Mouse (Mus musculus): ENCODE results near the gene Nup133. TPM values are rescaled to one million over a fixed set of nuclear protein-coding genes. Genes with fewer than 3 reads are reported as not detected.

The Nup133 gene
- polyA plus RNA-seq, 1 experiment from 2014 or later = 44.7 TPM

GRCm38 (mm10) chr8:123880271-123880670 is 68.8 kb downstream of the Nup133 start:
- no peak overlapping the region for H3K4me3 ChIP-seq
- H3K4me1 ChIP-seq (replicated peaks) = peaks cover 25% of the 10 kb centered on the region
- H3K27me3 ChIP-seq (ENCODE audit: insufficient read depth, poor library complexity, severe bottlenecking) = peaks cover 20% of the 10 kb centered on the region
- no peaks in the 10 kb centered on the region for H3K36me3 ChIP-seq
- H3K27ac ChIP-seq = no peak overlapping the region
- DNase-seq (ENCODE audit: low spot score) = no peak
- no peaks in the 10 kb centered on the region for H3K9me3 ChIP-seq
- 76% methylated on average over 10 of the region's 10 CpGs for WGBS

GRCm38 (mm10) chr8:123877865-123878264 is 71.2 kb downstream of the Nup133 start:
- Histone ChIP-seq H3K4me3 (no peak overlapping the region), H3K27ac (no peak overlapping the region), H3K27me3 (ENCODE audit: insufficient read depth, poor library complexity, severe bottlenecking) (peaks cover 4% of the 10 kb centered on the region; the same call in 1 of the 2 replicates), H3K9me3 (no peaks in the 10 kb centered on the region), H3K36me3 (no peaks in the 10 kb centered on the region), H3K4me1 (replicated peaks) (peaks cover 11% of the 10 kb centered on the region; the same call in 1 of the 2 replicates)
- no peak for DNase-seq (ENCODE audit: low spot score)
- 80% methylated on average over 2 of the region's 2 CpGs for WGBS

GRCm38 (mm10) chr8:123874324-123874723 is 74.7 kb downstream of the Nup133 start:
- no peak for DNase-seq (ENCODE audit: low spot score)
- H3K4me3 ChIP-seq = no peak overlapping the region
- no peak overlapping the region for H3K27ac ChIP-seq
- H3K9me3 ChIP-seq = no peaks in the 10 kb centered on the region
- H3K36me3 ChIP-seq = no peaks in the 10 kb centered on the region
- peaks cover 4% of the 10 kb centered on the region; the same call in 1 of the 2 replicates for H3K27me3 ChIP-seq (ENCODE audit: insufficient read depth, poor library complexity, severe bottlenecking)
- peaks cover 7% of the 10 kb centered on the region; the same call in 1 of the 2 replicates for H3K4me1 ChIP-seq (replicated peaks)
- 84% methylated on average over 11 of the region's 11 CpGs for WGBS

DNA sequence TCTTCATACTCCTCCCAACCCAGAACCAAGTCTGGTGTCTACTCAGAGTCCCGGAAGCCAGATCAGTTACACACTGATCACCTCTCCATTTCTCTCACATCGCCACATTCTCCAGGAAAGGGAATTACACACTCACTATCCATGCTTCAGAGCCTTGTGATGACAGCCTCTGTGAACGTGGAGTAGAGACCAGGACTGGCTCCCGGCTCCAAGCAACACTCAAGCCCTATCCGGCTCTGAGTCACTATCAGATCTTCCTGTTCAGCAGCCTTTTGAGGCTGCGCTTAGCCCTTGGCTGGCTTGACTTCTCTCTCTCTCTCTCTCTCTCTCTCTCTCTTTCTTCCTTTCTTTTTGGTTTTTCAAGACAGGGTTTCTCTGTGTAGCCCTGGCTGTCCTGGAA is 75.7 kb downstream of the Nup133 start:
- 81% methylated on average over 6 of the region's 6 CpGs for WGBS
- Histone ChIP-seq H3K36me3 (no peaks in the 10 kb centered on the region), H3K27me3 (ENCODE audit: insufficient read depth, poor library complexity, severe bottlenecking) (peaks cover 4% of the 10 kb centered on the region; the same call in 1 of the 2 replicates), H3K27ac (no peak overlapping the region), H3K4me3 (no peak overlapping the region), H3K4me1 (replicated peaks) (peaks cover 5% of the 10 kb centered on the region; the same call in 1 of the 2 replicates), H3K9me3 (no peaks in the 10 kb centered on the region)
- DNase-seq (ENCODE audit: low spot score) = no peak

DNA sequence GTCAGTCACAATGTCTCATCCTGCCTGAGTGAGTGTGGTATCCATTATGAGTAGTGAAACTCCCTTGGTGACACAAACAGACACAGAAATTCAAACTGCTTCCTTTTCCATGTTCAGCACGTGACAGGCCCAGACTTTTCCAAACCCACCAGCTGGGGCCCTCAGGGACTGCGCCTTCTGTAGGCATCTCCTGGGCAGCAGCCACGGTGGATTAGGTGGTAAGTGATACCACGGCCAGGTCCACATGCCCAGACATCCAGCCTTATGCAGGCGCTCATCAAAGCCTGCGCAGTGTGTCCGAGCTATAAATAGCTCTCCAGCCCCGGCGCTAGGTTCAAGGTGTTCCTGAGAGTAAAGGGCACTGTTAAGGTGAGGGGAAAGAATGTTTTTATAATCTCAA is 77.0 kb downstream of the Nup133 start:
- Histone ChIP-seq H3K36me3 (no peaks in the 10 kb centered on the region), H3K27me3 (ENCODE audit: insufficient read depth, poor library complexity, severe bottlenecking) (peaks cover 6% of the 10 kb centered on the region; the same call in 1 of the 2 replicates), H3K27ac (no peak overlapping the region), H3K4me1 (replicated peaks) (0 out of 2 replicates have a peak, but pooled peaks cover 4% of the 10 kb centered on the region), H3K4me3 (no peak overlapping the region), H3K9me3 (no peaks in the 10 kb centered on the region)
- 84% methylated on average over 9 of the region's 9 CpGs for WGBS
- no peak for DNase-seq (ENCODE audit: low spot score)

DNA sequence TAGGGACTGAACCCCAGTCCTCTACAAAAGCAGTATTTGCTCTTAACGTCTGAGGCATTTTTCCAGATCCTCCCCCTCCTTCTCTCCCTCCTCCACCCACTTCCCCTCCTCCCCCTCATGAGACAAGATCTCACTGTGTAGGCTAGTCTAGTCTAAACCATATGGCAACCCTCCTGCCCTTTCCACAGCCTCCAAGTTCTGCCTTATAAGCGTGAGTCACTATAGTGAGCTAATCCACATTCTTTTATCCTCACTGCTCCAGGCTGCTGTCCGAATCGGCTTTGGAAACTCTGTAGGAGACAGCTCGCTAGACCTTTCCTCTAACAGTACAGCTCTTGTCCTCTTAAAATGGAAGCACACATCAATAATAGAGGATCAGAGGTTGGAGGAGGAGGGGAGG is 82.1 kb downstream of the Nup133 start:
- Histone ChIP-seq H3K9me3 (no peaks in the 10 kb centered on the region), H3K27me3 (ENCODE audit: insufficient read depth, poor library complexity, severe bottlenecking) (peaks cover 29% of the 10 kb centered on the region), H3K4me3 (no peak overlapping the region), H3K36me3 (no peaks in the 10 kb centered on the region), H3K27ac (no peak overlapping the region), H3K4me1 (replicated peaks) (peaks cover 12% of the 10 kb centered on the region)
- no peak for DNase-seq (ENCODE audit: low spot score)
- WGBS = 47% methylated on average over 5 of the region's 5 CpGs

- no peak overlapping the region for H3K4me3 ChIP-seq
- no peak for DNase-seq (ENCODE audit: low spot score)
- 79% methylated on average over 7 of the region's 7 CpGs for WGBS
Measured at GRCm38 (mm10) chr8:123865786-123866185, 83.3 kb downstream of the Nup133 start.

DNA sequence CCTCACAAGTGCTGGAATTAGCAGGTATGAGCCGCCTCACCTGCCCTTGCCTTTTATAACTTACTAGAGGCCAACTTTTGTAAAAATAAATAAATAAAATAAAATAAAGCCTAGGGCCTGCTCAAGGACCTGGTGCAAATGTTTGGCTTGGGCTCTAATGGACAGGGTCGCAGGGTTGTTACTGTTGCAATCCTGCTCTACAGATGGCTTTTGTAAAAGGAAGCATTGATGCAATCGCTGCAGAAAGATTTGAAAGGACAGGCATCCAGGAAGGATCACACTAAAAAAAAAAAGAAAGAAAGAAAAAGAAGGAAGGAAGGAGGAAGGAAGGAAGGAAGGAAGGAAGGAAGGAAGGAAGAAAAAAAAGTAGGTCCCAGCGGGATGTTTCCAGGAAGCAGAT is 88.7 kb downstream of the Nup133 start:
- Histone ChIP-seq H3K27me3 (ENCODE audit: insufficient read depth, poor library complexity, severe bottlenecking) (peaks cover 47% of the 10 kb centered on the region), H3K9me3 (no peaks in the 10 kb centered on the region), H3K27ac (no peak overlapping the region), H3K4me1 (replicated peaks) (peaks cover 28% of the 10 kb centered on the region), H3K36me3 (0 out of 2 replicates have a peak, but pooled peaks cover 6% of the 10 kb centered on the region), H3K4me3 (peak overlapping the region; percentile 98)
- DNase-seq (ENCODE audit: low spot score) = no peak
- WGBS = 74% methylated on average over 4 of the region's 4 CpGs

More at GRCm38 (mm10) chr8:123865786-123866185, 83.3 kb downstream of the Nup133 start:
- Histone ChIP-seq H3K27ac (no peak overlapping the region), H3K36me3 (no peaks in the 10 kb centered on the region), H3K4me1 (replicated peaks) (peaks cover 12% of the 10 kb centered on the region), H3K27me3 (ENCODE audit: insufficient read depth, poor library complexity, severe bottlenecking) (peaks cover 41% of the 10 kb centered on the region), H3K9me3 (no peaks in the 10 kb centered on the region)

- H3K27me3 ChIP-seq (ENCODE audit: insufficient read depth, poor library complexity, severe bottlenecking) = peaks cover 43% of the 10 kb centered on the region
Measured at GRCm38 (mm10) chr8:123859648-123860259, 89.3 kb downstream of the Nup133 start, which contains the start of gene Ccsap. Gene Ccsap (minus strand): TSS chr8:123860209.

DNA sequence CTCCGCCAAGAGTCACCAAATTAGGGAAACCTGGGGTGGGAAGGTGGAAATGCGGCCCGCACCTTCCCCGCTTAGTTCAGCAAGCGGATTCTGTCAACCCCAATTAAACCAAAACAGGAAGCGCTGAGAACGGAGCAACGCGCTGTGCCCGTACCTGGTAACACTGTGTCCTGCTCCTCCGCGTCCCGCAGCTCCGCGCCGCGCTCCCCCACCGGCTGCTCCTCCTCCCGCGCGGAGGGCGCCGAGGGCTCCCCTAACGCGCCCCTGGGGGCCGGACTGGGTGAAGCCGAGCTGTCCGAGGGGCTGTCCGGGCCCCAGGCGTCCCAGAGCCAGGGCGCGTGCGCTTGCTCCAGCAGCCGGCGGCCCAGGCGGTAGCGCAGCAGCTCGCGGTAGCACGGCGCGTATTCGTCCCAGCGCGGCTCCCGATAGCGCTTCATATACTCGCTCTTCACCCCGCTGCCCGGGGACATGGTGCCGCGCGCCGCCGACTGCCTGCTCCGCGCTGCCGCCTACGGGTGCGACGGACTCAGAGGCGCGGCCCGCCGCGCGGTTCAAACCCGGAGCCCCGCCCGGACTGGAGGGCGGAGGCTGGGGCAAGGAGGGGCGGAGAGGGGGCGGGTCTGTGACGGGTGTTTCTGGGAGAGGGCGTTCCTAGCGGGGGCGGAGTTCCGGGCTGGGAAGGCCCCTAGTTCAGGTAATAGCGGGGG is 90.0 kb downstream of the Nup133 start:
- Histone ChIP-seq H3K4me3 (peak overlapping the region; percentile 98), H3K4me1 (replicated peaks) (peaks cover 25% of the 10 kb centered on the region), H3K27me3 (ENCODE audit: insufficient read depth, poor library complexity, severe bottlenecking) (peaks cover 36% of the 10 kb centered on the region), H3K27ac (peak overlapping the region; percentile 90), H3K9me3 (no peaks in the 10 kb centered on the region), H3K36me3 (peaks cover 6% of the 10 kb centered on the region; the same call in 1 of the 2 replicates)
- peak; percentile 92 for DNase-seq (ENCODE audit: low spot score)
- WGBS = under 1% methylated on average over 79 of the region's 79 CpGs

More at GRCm38 (mm10) chr8:123859648-123860259, 89.3 kb downstream of the Nup133 start, which contains the start of gene Ccsap:
- H3K4me1 ChIP-seq (replicated peaks) = peaks cover 28% of the 10 kb centered on the region
- WGBS = 2% methylated on average over 48 of the region's 48 CpGs
- peak within 1 kb of the TSS; percentile 90 for H3K27ac ChIP-seq
- H3K9me3 ChIP-seq = no peaks in the 10 kb centered on the region
- peaks cover 6% of the 10 kb centered on the region; the same call in 1 of the 2 replicates for H3K36me3 ChIP-seq
- no peak for DNase-seq (ENCODE audit: low spot score)
- H3K4me3 ChIP-seq = peak within 1 kb of the TSS; percentile 98

DNA sequence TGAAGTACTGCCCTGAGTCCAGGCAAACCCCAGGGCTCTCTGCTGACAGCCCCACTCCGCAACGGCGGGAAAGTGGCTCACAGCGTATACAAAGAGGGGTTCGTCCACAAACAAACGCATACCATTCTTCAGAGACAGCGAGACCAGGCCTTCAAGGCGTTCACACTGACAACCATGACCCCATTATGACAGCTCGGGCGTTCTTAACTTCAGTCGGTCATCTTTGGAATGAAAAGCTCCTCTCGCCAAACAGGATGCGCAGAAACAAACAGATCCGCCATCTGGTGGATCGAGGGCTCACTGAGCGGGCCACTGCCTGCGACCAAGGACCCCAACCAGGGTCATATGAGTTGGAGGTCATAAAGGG is 90.5 kb downstream of the Nup133 start:
- Histone ChIP-seq H3K27me3 (ENCODE audit: insufficient read depth, poor library complexity, severe bottlenecking) (peaks cover 31% of the 10 kb centered on the region), H3K36me3 (peaks cover 6% of the 10 kb centered on the region; the same call in 1 of the 2 replicates), H3K4me1 (replicated peaks) (peaks cover 23% of the 10 kb centered on the region), H3K4me3 (peak overlapping the region; percentile 98), H3K9me3 (no peaks in the 10 kb centered on the region), H3K27ac (peak overlapping the region; percentile 90)
- under 1% methylated on average over 17 of the region's 17 CpGs for WGBS
- peak; percentile 62 for DNase-seq (ENCODE audit: low spot score)

DNA sequence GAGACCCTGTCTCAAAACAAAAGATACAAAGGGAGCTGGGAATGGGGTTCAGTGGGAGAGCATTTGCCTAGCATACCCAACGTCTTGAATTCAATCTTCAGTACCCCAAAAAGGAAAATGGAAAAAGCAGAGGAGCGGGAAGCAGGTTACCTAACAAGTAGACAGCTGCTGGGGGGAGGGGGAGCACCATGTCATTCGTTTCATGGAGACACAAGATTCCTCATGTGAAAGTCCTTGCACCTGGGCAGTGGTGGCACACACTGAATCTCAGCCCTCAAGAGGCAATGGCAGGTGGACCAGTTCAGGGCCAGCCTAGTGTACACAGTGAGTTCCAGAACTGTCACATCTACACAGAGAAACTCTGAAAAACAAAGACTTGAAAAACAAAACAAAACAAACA is 91.7 kb downstream of the Nup133 start:
- Histone ChIP-seq H3K4me1 (replicated peaks) (peaks cover 23% of the 10 kb centered on the region), H3K4me3 (peak overlapping the region; percentile 98), H3K9me3 (no peaks in the 10 kb centered on the region), H3K27ac (no peak overlapping the region), H3K27me3 (ENCODE audit: insufficient read depth, poor library complexity, severe bottlenecking) (peaks cover 23% of the 10 kb centered on the region), H3K36me3 (peaks cover 6% of the 10 kb centered on the region; the same call in 1 of the 2 replicates)
- DNase-seq (ENCODE audit: low spot score) = no peak
- WGBS = 76% methylated on average over 3 of the region's 3 CpGs

Data from hindbrain, embryonic 10.5 days (tissue).